Comparison of ENCODE assay signal across 8 mouse cellular contexts in the genomic region with DNA sequence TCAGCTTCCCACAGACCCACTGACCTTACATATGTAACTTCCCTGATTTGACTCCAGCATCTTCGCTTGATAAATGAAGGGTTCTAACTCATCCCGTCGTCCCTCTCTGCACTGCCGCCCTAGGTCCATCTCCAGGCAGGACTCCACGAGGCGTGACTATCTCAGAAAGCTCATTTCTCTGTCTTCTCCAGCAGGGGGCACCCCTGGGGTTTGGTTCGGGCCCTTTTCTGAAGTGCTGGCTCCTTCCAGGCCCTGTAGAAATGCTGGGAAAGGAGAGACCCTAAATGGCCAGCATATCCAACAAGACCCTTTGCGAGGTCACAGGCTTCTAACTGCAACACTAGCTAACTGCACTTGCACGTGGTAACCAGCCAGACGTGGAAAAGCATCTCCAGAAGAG. TPM values are rescaled to one million over a fixed set of nuclear protein-coding genes. Genes with fewer than 3 reads are reported as not detected.
A peak's percentile ranks its signal among the peaks of the same experiment; 100 is the strongest.
DNase-seq lines count a peak whose midpoint lies in the region; ATAC-seq lines count a peak whose summit lies in the region.

No protein-coding gene starts in this region.

- no peak overlapping the region for H3K4me3 ChIP-seq in intestine, embryonic 14.5 days (ENCODE audit: low read depth, low read length)
- no peak overlapping the region for H3K4me3 ChIP-seq in limb, embryonic 13.5 days
- no peak overlapping the region for H3K4me3 ChIP-seq in stomach, embryonic 16.5 days (replicated peaks; ENCODE audit: low read length)

- 6% methylated on average over 10 of the region's 10 CpGs for WGBS in intestine, embryonic 14.5 days
- 4% methylated on average over 10 of the region's 10 CpGs for WGBS in limb, embryonic 13.5 days
- 4% methylated on average over 10 of the region's 10 CpGs for WGBS in stomach, embryonic 16.5 days

- H3K9me3 ChIP-seq in intestine, embryonic 14.5 days (ENCODE audit: control insufficient read depth, low read length), result peaks cover 3% of the 10 kb centered on the region; the same call in 1 of the 2 replicates
- H3K9me3 ChIP-seq in limb, embryonic 13.5 days, result 0 out of 2 replicates have a peak, but pooled peaks cover 7% of the 10 kb centered on the region
- 0 out of 2 replicates have a peak, but pooled peaks cover 3% of the 10 kb centered on the region for H3K9me3 ChIP-seq in stomach, embryonic 16.5 days (replicated peaks; ENCODE audit: control insufficient read depth, low read length)

- H3K27ac ChIP-seq in intestine, embryonic 14.5 days (ENCODE audit: low read depth), result no peak overlapping the region
- no peak overlapping the region for H3K27ac ChIP-seq in limb, embryonic 13.5 days
- no peak overlapping the region for H3K27ac ChIP-seq in stomach, embryonic 16.5 days (ENCODE audit: low read length)

- ATAC-seq in intestine, embryonic 14.5 days (replicated peaks; ENCODE audit: low FRiP score, low TSS enrichment, low read depth), result peak; percentile 40; the same call in 1 of the 2 replicates
- peak; percentile 48 for ATAC-seq in limb, embryonic 13.5 days (ENCODE audit: low FRiP score, low read depth)
- peak; percentile 58 for ATAC-seq in monocyte, adult 5-6 weeks (replicated peaks; ENCODE audit: insufficient number of reproducible peaks, low FRiP score, low TSS enrichment, poor library complexity, severe bottlenecking)
- peak; percentile 44; the same call in 1 of the 2 replicates for ATAC-seq in stomach, embryonic 16.5 days (ENCODE audit: insufficient read depth, low FRiP score)

- no peaks in the 10 kb centered on the region for H3K27me3 ChIP-seq in intestine, embryonic 14.5 days (replicated peaks; ENCODE audit: control insufficient read depth, insufficient read depth, low read length)
- no peaks in the 10 kb centered on the region for H3K27me3 ChIP-seq in limb, embryonic 13.5 days
- H3K27me3 ChIP-seq in stomach, embryonic 16.5 days (ENCODE audit: control insufficient read depth, insufficient read depth, low read length), result no peaks in the 10 kb centered on the region

- H3K9ac ChIP-seq in intestine, embryonic 14.5 days (ENCODE audit: low read length), result no peak overlapping the region
- no peak overlapping the region for H3K9ac ChIP-seq in limb, embryonic 13.5 days
- no peak overlapping the region for H3K9ac ChIP-seq in stomach, embryonic 16.5 days (ENCODE audit: low read length)

- no peak overlapping the region for H3K4me2 ChIP-seq in intestine, embryonic 14.5 days (ENCODE audit: low read length)
- peak overlapping the region; percentile 41 for H3K4me2 ChIP-seq in limb, embryonic 13.5 days (replicated peaks)
- H3K4me2 ChIP-seq in stomach, embryonic 16.5 days (ENCODE audit: low read depth, low read length), result 0 out of 2 replicates have a peak overlapping the region, but pooled peaks have one; percentile 29

- peak; percentile 65 for DNase-seq in left cerebral cortex, adult 18-20 months (ENCODE audit: low spot score in 2 of 2)
- DNase-seq in left cerebral cortex, adult 11 months (ENCODE audit: low spot score), result no peak
- DNase-seq in cerebellum, postnatal 25 days, result peak; percentile 39 to 62
- peak; percentile 57 for DNase-seq in gastrocnemius, postnatal 25 days
- peak; percentile 77 for DNase-seq in intestine, embryonic 14.5 days (ENCODE audit: low spot score)

- H3K4me1 ChIP-seq in intestine, embryonic 14.5 days (replicated peaks; ENCODE audit: control insufficient read depth, insufficient read depth, low read length), result no peaks in the 10 kb centered on the region
- peaks cover 6% of the 10 kb centered on the region; the same call in 1 of the 2 replicates for H3K4me1 ChIP-seq in limb, embryonic 13.5 days
- no peaks in the 10 kb centered on the region; the same call in 1 of the 2 replicates for H3K4me1 ChIP-seq in stomach, embryonic 16.5 days (ENCODE audit: control insufficient read depth, insufficient read depth, low read length)

- H3K36me3 ChIP-seq in intestine, embryonic 14.5 days (ENCODE audit: control insufficient read depth, insufficient read depth, low read length), result no peaks in the 10 kb centered on the region
- H3K36me3 ChIP-seq in limb, embryonic 13.5 days, result no peaks in the 10 kb centered on the region
- H3K36me3 ChIP-seq in stomach, embryonic 16.5 days (ENCODE audit: control insufficient read depth, insufficient read depth, low read length), result no peaks in the 10 kb centered on the region

RNA-seq across cellular contexts. Expression of a gene that starts 31.7 kb away (rescaled TPM):
- 1 to 10 TPM; 1.5 to 2.4 TPM for total RNA-seq in left cerebral cortex, adult 18-20 months (2021)
- total RNA-seq in gastrocnemius, postnatal 25 days (2021), result 10 to 100 TPM in 1 of 2 experiments, 1 to 10 TPM in 1; 4.0 to 22.4 TPM
- polyA plus RNA-seq in intestine, embryonic 14.5 days (2014; fragmentation: Nextera tagmentation; extraction: Ambion mirVana), result 102 and 108 TPM in 2 replicates
- 419 and 465 TPM in 2 replicates for polyA plus RNA-seq in limb, embryonic 13.5 days (2015; fragmentation: Nextera tagmentation; extraction: Ambion mirVana)
- not detected in 3 replicates for total RNA-seq in monocyte, adult 5-6 weeks (2017)
- polyA plus RNA-seq in stomach, embryonic 16.5 days (2015; fragmentation: Nextera tagmentation; extraction: Ambion mirVana), result 129 and 137 TPM in 2 replicates

RNA-seq across cellular contexts. Expression of a gene that starts 43.7 kb away (rescaled TPM):
- under 1 TPM; 0.77 to 0.84 TPM for total RNA-seq in left cerebral cortex, adult 18-20 months (2021)
- under 1 TPM; 0.61 to 0.64 TPM for total RNA-seq in gastrocnemius, postnatal 25 days (2021)
- polyA plus RNA-seq in intestine, embryonic 14.5 days (2014; fragmentation: Nextera tagmentation; extraction: Ambion mirVana), result 3.5 and 3.9 TPM in 2 replicates
- polyA plus RNA-seq in limb, embryonic 13.5 days (2015; fragmentation: Nextera tagmentation; extraction: Ambion mirVana), result 7.4 and 8.2 TPM in 2 replicates
- 53.4 to 73.6 TPM (median 59.8 TPM) in 3 replicates for total RNA-seq in monocyte, adult 5-6 weeks (2017)
- 5.9 and 6.3 TPM in 2 replicates for polyA plus RNA-seq in stomach, embryonic 16.5 days (2015; fragmentation: Nextera tagmentation; extraction: Ambion mirVana)

Comparison
In these comparisons a context has a peak if more than half of its experiments do, and no peak if none do; other contexts are left out.
1. RNA of a gene that starts 43.7 kb away (total RNA-seq): 53.4 to 73.6 TPM in monocyte, adult 5-6 weeks; 0.77 to 0.84 TPM in left cerebral cortex, adult 18-20 months and 0.61 to 0.64 TPM in gastrocnemius, postnatal 25 days; every median in the first group is over 10 times any median in the second.
2. Peak in every context shown above with its lines, with median percentiles within 50 percentile points of each other: ATAC-seq.